Mouse (Mus musculus) MEL-GATA-1-ER (cell line): ENCODE data around the gene Cnpy2.
"Not testable (repeated sequence)": the region's sequence is repeated elsewhere in the genome, so short reads cannot be mapped to it uniquely, and the experiment has no call there.

Source experiments
- DNase-seq: peaks from one replicate; pipeline ENCODE4 v3.0.0-alpha.2; 2012; ENCODE audit warnings: low read depth; ENCODE audit errors: extremely low read depth

Gene Cnpy2

DNA sequence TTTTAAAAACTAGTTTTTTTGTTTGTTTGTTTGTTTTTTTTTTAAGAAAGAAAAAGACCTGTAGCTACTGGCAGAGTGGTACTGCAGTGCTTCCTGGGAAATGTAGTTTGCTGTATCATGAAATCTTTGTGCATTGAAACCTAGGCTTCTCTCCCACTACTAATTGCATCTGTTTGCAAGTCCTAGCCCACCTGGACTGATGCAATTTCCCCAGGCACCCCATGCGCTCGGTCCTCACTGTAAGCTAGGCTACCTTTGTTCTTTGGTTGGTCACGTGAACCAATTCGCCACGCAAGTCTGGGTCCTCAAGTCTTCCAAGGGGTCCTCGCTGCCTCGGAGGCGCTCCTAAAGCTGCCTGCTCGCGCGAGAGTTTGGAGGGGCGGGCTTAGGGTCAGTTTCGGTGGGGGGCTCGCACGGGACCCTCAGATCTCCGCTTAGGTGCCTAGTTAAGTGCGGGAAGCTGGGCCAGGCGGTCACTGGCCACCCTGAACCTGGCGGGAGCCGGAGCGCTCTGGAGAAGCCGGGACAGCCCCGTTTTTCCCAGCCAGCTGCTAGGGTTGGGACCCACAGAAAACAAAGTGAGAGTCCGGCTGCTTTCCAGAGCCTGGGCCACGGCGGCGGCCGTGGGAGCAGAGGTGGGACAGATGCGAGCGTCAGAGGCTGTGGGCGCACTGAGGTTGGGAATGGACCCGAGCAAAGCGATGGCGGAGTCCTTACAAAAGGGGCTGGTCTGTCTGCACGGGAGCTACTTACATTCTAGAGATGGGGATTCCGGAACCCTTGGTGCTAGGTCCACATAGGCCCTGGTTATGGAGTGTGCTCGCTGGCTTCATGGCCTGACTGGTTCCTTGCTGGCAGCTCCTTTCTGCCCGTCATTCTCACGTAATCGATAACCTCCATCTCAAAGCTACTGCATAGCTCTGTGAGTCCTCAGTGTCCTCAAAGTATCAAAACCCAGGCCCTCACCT is at the start of gene Cnpy2:
Gene Cnpy2 (plus strand): TSS at position 319 of the 968 bp plus-strand sequence.
- peak; percentile 77 for DNase-seq

DNA sequence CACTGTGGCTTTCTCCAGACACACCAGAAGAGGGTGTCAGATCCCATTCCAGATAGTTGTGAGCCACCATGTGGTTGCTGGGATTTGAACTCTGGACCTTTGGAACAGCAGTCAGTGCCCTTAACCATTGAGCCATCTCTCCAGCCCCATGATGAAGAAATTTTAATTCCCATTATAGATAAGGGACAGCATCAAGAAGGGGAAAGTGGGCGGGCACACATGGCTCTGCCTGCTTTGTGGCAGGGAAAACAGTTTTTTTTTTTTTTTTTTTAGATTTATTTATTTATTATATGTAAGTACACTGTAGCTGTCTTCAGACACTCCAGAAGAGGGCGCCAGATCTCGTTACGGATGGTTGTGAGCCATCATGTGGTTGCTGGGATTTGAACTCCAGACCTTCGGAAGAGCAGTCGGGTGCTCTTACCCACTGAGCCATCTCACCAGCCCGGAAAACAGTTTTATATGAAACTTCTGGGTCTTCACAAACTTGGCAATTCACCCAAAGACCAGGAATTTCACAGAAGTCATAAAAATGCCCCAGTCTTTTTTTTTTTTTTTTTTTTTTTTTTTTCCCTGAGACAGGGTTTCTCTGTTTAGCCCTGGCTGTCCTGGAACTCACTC is 49.3 kb upstream of the Cnpy2 start:
- not testable (repeated sequence) for DNase-seq

DNA sequence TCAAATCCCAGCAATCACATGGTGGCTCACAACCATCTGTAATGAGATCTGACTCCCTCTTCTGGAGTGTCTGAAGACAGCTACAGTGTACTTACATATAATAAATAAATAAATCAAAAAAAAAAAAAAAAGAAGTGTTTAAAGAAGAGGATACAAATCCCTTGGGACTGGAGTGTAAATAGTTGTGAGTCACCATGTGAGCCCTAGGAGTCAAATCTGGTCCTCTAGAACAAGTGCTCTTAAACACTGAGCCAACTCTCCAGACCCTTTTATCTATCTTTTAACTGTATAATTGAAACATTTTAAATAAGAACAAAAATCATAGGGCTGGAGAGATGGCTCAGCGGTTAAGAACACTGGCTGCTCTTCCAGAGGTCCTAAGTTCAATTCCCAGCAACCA is 46.9 kb upstream of the Cnpy2 start:
- not testable (repeated sequence) for DNase-seq

DNA sequence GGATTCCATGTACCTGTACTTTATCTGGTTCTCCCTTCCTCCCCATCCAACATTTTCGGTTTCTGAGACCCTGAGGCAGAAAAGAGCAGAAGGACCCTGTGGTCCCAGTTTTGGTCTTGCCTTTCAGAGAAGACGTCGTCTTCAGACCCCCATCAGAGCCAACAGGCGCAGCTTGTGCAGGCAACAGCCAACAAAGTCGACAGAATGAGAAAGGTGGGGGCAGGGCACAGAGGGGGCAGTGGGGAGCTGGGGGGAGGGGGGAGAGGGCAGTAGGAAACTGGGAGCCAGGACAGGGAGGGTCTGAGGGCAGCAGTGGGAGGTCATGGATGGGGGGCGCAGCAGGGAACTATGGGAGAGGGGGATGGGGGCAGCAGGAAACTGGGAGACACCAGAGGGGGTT is 44.1 kb upstream of the Cnpy2 start:
- DNase-seq: no peak

DNA sequence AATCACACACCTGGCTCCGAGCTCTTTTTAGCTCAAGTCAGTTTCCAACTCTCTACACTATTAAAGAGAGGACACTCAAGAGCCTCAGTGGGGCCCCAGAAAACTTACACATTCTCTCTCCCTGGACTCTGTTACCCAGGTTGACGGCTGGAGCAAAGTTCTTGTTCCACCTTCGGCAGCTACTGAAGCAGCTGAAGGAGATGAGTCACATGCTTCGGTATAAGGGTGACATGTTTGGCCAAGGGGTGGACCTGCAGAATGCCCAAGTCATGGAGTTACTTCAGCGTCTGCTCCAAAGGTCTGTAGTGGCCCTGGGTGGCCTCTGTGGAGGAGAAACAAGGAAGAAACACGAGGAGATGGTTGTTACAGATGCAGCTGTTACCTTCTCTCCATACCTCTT is 41.3 kb upstream of the Cnpy2 start:
- no peak for DNase-seq

DNA sequence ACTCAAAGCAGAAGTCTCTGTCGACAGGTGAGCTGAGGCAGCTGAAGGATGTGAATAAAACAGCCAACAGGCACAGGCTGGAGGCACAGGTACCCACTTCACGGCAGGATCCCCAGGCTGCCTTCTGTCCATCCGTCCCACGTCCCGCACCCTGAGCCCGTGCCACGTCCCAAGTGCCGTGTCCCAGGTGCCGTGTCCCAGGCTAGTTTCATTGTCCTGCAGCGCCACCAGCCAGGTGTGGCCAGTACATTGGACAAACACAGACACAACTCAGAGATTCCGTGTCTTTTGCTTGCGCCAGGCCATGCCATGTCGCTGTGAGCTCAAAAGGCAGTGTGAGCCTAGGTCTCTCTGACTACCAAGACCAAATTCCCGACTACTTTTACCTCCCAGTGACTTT is 40.6 kb upstream of the Cnpy2 start:
- no peak for DNase-seq

DNA sequence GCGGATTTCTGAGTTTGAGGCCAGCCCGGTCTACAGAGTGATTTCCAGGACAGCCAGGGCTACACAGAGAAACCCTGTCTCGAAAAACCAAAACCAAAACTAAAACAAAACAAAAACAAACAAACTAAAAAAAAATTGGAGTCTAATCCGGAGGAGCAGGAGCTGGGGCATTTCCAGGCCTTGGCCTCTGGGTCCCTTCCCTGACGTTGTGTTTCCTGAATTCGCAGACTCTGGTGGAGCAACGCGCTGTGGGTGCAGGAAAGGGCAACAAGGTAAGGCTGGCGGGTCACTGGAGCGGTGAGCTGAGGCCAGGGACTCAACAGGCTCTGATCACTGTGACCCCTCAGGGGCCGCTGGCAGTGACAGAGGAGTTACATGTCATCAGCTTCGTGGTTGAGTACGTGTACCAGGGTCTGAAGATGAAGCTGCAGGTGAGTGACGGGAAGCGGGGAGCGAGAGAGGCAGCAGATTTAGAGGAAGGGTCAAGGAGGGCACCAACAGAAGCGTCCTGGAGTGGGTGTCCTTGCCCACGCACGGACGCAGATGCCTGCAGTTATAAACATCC is 39.3 kb upstream of the Cnpy2 start:
- DNase-seq: no peak

DNA sequence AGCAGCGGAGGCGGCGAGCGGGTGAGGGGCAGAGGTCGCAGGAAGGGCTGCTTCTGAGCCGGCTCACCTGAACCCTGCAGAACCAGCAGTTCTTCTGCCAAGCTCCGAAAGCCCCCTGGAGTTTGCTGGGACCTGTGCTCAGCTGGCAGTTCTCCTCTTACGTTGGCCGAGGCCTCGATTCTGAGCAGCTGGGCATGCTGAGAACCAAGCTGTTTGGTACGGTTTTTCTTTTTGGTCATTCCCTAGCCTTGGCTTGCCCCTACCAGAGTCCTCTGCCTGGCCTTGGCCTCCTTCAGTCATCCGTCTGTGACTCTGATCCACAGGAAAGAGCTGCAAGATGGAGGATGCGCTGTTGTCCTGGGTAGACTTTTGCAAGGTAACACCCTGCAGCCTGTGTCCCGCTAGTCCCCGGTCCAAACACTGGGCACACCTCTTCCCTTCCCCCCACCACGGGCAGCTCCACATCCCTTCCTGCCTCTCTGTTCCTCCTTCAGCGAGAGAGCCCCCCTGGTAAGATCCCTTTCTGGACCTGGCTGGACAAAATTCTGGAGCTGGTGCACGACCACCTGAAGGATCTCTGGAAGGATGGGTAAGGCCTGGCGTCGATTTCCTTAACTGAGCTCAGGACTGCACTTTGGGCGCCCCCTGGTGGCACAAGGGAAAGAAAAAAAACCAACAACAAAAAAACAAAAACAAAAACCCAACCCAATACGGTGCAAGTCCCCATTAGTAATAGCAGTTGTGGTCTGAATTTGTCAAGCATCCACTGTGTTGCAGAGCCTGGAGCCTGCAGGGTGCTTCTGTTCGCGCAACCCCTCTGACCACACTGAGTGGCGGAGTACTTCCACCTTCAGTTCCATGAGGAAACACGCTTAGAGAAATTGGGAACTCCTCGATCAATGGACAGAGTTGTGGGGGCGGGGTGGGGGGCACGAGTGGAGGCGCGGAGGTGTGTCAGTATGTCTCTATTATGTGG is 38.4 kb upstream of the Cnpy2 start:
- DNase-seq: no peak

DNA sequence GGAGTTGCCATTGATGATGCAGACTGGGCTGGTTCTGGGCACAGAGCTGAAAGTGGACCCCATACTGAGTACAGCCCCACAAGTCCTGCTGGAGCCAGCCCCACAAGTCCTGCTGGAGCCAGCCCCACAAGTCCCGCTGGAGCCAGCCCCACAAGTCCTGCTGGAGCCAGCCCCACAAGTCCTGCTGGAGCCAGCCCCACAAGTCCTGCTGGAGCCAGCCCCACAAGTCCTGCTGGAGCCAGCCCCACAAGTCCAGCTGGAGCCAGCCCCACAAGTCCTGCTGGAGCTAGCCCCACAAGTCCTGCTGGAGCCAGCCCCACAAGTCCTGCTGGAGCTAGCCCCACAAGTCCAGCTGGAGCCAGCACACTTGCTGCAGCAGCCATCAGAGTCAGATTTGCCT is 31.7 kb upstream of the Cnpy2 start:
- DNase-seq: not testable (repeated sequence)

DNA sequence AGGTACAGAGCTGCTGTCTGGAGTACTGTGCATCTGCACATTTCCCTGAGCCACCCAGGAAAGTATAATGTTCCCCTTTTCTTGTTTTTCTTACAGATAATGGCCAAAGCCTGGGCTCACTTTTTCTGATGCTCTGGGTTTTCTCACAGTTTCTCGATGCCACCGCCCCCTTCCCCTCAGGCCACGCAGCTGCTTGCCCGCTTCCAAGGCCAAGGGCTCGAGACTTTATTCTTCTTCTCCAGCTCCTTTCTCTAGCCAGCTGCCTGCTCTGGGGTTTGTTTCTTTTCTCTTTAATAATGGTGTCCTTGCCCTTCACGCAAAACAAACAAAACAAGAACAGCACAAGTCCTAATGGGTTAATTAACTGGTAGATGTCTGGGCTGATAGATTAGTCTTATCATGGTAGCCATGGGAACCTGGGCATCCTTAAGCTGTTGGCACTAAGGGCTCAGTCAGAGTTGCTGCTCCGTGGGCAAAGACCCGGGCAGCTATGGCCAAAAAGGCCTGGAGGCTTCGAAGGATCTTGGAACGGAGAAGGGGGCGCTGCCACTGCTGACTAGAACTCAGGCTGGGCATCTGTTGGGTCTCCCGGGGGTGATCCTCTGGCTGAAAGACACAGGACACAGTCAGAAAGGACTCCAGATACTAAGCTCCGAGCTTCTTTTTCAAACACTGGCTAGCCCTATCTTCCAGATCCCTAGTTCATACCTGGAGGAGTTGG is 25.7 kb upstream of the Cnpy2 start:
- peak; percentile 17 for DNase-seq

DNA sequence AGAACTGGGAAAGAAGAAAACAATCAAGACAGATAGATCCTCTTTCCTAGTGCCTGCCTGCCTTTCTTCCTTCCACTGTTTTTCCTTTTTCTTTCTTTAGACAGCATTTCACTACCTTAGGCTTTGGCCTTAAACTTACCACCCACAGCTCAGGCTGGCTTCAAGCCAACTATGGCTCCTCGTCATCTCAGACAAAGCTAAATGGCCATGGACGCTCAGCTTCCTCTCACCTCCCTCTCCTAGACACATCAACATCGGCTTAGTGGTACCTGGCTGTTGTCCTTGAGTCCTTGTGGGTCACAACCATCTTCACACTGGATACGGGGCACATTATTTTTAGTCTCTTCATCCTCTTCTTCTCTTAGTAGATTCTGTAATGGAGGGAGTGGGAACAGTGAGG is 25.0 kb upstream of the Cnpy2 start:
- no peak for DNase-seq

DNA sequence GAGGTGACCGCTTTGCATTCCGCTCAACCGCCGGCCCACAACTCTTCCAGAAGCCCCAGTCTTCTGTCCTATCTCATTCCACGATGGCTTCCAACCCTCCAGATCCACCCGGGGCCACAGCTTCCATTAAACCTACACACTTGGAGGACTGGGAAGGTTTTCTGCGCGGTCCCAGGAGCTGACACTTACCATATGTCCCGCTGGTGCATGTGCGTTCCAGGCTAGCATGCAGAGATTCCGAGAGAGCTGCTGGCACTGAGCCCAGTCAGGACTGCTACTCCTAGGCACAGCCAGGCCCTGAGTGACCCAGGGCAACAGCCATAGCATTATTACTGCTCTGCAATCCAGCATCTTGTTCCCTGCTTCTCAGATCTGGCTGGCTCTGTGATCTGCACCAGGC is 24.6 kb upstream of the Cnpy2 start:
- DNase-seq: no peak

DNA sequence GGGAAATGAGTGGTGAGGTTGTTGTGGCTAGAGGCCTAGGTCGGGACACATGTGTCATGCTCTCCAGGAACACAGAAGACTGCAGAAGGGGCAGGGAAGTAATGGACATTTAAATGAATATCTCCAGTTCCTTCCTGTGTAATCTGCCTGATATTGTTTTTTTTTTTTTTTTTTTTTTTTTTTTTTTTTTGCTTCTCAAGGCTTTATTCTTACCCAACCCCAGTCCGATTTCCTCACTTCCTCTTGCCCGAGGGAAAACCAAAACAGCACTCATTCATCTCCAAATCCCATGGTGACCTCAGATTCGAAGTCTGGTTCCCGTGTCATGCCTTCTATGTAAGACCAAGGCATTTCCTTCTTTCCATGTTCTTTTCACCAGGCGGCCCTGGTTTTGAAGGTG is 24.0 kb upstream of the Cnpy2 start:
- no peak for DNase-seq

DNA sequence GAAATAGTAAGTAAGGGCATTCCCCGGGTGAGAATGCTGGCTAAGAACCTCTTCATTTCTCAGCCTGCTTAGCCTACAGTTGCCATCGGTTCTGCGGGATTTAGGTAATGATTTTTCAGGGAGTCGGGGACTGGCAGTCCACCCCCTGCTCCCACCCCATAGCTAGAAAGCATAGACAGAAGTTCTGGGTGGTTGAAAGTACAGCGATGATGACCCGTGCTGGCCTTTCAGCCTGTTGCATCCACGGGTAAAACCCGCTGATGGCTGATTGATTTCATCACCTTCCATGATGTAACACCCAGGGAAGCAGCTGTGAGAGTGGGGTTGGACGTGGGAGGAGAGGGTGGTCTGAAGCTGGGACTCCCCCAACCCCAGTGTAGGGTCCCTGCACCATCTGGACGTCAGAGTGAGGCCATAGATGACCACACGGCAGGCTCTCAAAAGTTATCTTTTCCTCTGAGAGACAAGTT is 23.5 kb upstream of the Cnpy2 start, which contains the start of gene Il23a:
Gene Il23a (minus strand): TSS at position 51 of the 470 bp plus-strand sequence.
- DNase-seq: no peak

DNA sequence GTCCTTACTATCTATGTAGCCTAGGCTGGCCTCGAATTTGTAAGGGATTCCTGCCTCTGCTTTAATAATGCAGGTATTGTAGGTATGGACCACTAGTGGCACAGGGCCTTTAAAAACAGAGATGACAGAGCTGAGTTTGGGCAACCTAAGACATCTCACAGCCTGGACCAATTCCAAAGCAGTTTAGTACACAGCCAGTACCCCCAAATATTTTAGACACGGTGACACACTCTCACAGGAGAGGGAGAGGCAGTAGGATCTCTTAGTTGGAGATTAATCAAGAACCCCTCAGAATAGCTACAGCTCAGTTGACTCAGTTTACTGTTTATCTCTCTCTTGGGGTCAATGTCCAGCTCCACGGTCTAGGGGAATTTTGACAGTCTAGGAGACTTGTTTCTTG is 19.9 kb upstream of the Cnpy2 start:
- peak; percentile 26 for DNase-seq

DNA sequence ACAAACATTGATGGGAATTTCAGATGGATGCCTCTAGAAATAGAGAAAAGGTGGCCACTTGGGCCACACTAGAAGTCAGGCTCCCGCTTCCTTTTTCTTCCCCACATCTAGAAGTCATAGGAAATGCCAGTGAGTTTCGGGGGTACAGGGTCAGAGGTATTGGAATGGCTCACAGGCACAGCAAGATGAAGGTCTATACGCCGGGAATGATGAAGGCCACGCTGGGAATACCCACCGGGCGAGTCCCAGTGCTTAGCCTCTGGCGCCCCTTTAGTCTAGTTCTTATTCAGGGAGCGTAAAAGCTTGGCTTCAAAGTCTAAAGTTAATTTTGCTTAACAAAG is 19.5 kb upstream of the Cnpy2 start:
- DNase-seq: no peak

DNA sequence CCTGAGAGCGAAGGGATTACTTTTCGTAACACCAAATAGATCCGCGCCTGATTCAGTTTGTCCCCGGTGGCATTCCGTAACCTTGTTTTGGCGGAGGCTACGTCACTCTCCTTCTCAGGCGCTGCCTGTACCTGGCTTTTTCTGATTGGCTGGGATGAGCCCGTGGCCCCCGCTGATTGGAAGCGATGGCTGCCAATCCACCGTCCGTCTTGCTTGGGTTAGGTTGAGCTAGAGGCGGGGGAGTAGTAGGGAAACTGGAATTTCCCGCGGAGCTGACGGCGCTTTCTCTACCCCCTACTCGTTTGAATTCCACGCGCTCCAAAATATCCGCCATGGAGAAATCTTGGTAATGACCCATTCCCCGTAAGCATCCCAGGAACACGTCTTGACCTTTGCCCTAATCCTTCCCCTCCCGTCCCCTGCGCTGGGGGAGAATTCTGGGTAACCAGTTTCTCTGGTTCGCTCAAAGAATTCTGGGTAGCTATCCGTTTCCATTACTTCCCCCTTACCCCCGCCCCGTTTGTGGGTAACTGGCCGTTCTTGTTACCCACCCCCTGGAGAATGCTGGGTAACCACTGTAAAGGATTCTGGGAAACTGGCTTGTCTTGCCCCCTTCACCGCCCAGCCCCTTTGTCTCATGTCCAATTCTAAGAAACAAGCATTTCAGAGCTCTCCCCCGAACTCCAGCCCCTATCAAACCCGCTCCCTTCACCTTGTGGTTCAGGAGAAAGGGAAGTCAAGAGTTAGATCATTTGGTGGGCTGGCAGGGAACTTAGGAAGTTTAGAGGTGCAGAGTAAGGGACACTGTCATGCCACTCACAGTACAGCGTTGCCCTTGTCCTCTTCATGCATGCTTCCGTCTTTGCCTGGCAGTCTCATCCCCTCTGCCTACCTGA is 18.9 kb upstream of the Cnpy2 start, which contains the start of gene Pan2:
Gene Pan2 (plus strand): TSS at position 210 of the 896 bp plus-strand sequence.
- DNase-seq: peak; percentile 100

DNA sequence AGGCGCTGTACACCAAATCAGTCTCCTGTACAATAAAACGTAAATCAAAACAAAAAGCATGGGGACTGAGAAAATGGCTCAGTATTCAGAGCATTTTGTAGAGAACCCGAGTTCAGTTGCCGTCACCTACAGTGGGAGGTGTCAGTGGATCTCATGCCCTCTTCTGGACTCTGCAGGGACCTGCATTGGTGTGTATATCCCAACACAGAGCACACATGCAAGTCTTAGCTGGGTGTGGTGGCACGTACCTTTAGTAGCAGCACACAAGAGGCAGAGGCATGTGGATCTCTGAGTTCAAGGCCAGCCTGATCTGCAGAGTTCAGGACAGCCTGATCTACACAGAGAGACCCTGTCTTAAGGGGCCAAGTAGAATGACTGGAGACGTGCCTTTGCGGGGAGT is 12.6 kb upstream of the Cnpy2 start:
- no peak for DNase-seq

DNA sequence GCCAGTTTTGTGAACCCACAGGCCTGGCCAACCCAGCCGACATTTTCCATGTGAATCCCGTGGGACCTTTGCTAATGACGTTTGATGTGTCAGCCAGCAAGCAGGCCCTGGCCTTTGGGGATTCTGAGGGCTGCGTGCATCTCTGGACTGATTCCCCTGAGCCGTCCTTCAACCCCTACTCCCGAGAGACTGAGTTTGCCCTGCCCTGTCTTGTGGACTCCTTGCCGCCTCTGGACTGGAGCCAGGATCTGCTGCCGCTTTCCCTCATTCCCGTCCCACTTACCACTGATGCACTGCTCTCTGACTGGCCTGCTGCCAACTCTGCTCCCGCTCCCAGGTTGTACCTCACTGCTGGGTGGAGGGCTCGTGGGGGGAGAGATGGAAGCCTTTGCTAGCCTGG is 12.1 kb upstream of the Cnpy2 start:
- no peak for DNase-seq
